ENCODE assay signal across 8 mouse cellular contexts in genomic region chr11:120630881-120631725, GRCm38 (mm10). TPM values are rescaled to one million over a fixed set of nuclear protein-coding genes. Genes with fewer than 3 reads are reported as not detected.
DNase-seq lines count a peak whose midpoint lies in the region; ATAC-seq lines count a peak whose summit lies in the region.

No protein-coding gene starts in this region.

- DNase-seq in heart, postnatal 4 days = no peak
- DNase-seq in adipocyte (ENCODE audit: low spot score) = peak; percentile 27
- peak; percentile 77 for DNase-seq in yolk sac, embryonic 10.5 days (ENCODE audit: low spot score)
- no peak for DNase-seq in cerebellum, adult 8-10 months

- H3K9ac ChIP-seq in heart, embryonic 12.5 days = peak overlapping the region; percentile 85
- H3K9ac ChIP-seq in hindbrain, embryonic 16.5 days (ENCODE audit: low read depth, low read length) = no peak overlapping the region
- H3K9ac ChIP-seq in liver, embryonic 12.5 days = peak overlapping the region; percentile 99

- WGBS in heart, embryonic 12.5 days = 27% methylated on average over 7 of the region's 7 CpGs
- WGBS in hindbrain, embryonic 16.5 days = 36% methylated on average over 7 of the region's 7 CpGs
- WGBS in liver, embryonic 12.5 days (ENCODE audit: insufficient replicate concordance) = 9% methylated on average over 7 of the region's 7 CpGs

- no peaks in the 10 kb centered on the region for H3K27me3 ChIP-seq in heart, embryonic 12.5 days (replicated peaks)
- no peaks in the 10 kb centered on the region for H3K27me3 ChIP-seq in hindbrain, embryonic 16.5 days (replicated peaks; ENCODE audit: control insufficient read depth, insufficient read depth, low read length)
- no peaks in the 10 kb centered on the region for H3K27me3 ChIP-seq in liver, embryonic 12.5 days (replicated peaks)

- peak overlapping the region; percentile 91 for H3K27ac ChIP-seq in heart, embryonic 12.5 days (ENCODE audit: poor library complexity, severe bottlenecking)
- peak overlapping the region; percentile 41; the same call in 1 of the 2 replicates for H3K27ac ChIP-seq in hindbrain, embryonic 16.5 days (ENCODE audit: low read depth, low read length)
- peak overlapping the region; percentile 94 for H3K27ac ChIP-seq in liver, embryonic 12.5 days

- peaks cover 48% of the 10 kb centered on the region for H3K4me1 ChIP-seq in heart, embryonic 12.5 days (replicated peaks)
- H3K4me1 ChIP-seq in hindbrain, embryonic 16.5 days (ENCODE audit: control insufficient read depth, insufficient read depth, low read depth, low read length) = peaks cover 31% of the 10 kb centered on the region
- peaks cover 79% of the 10 kb centered on the region for H3K4me1 ChIP-seq in liver, embryonic 12.5 days

- H3K4me3 ChIP-seq in heart, embryonic 12.5 days = peak overlapping the region; percentile 86
- H3K4me3 ChIP-seq in hindbrain, embryonic 16.5 days (ENCODE audit: low read length) = no peak overlapping the region
- H3K4me3 ChIP-seq in liver, embryonic 12.5 days = peak overlapping the region; percentile 91

- H3K4me2 ChIP-seq in heart, embryonic 12.5 days = peak overlapping the region; percentile 86
- H3K4me2 ChIP-seq in hindbrain, embryonic 16.5 days (ENCODE audit: low read length) = peak overlapping the region; percentile 96; the same call in 1 of the 2 replicates
- peak overlapping the region; percentile 76 for H3K4me2 ChIP-seq in liver, embryonic 12.5 days

- H3K36me3 ChIP-seq in heart, embryonic 12.5 days = peaks cover 24% of the 10 kb centered on the region
- H3K36me3 ChIP-seq in hindbrain, embryonic 16.5 days (ENCODE audit: control insufficient read depth, insufficient read depth, low read length) = peaks cover 12% of the 10 kb centered on the region
- H3K36me3 ChIP-seq in liver, embryonic 12.5 days = peaks cover 31% of the 10 kb centered on the region

- no peak for ATAC-seq in heart, embryonic 12.5 days (ENCODE audit: insufficient number of reproducible peaks, low FRiP score)
- no peak for ATAC-seq in hindbrain, embryonic 16.5 days
- ATAC-seq in liver, embryonic 12.5 days = no peak
- no peak for ATAC-seq in monocyte, adult 5-6 weeks (replicated peaks; ENCODE audit: insufficient number of reproducible peaks, low FRiP score, low TSS enrichment, poor library complexity, severe bottlenecking)

- H3K9me3 ChIP-seq in heart, embryonic 12.5 days (replicated peaks) = no peaks in the 10 kb centered on the region
- H3K9me3 ChIP-seq in hindbrain, embryonic 16.5 days (ENCODE audit: control insufficient read depth, low read length) = no peaks in the 10 kb centered on the region
- no peaks in the 10 kb centered on the region for H3K9me3 ChIP-seq in liver, embryonic 12.5 days (replicated peaks)

RNA-seq across cellular contexts. Expression of gene Mafg, which starts 2.3 kb away (rescaled TPM):
- polyA plus RNA-seq in heart, embryonic 12.5 days (2016; fragmentation: Nextera tagmentation; extraction: Ambion mirVana) = 27.9 and 31.5 TPM in 2 replicates
- 10 to 100 TPM; 23.4 to 25.8 TPM for total RNA-seq in heart, postnatal 4 days (2021)
- polyA plus RNA-seq in hindbrain, embryonic 16.5 days (2015; fragmentation: Nextera tagmentation; extraction: Ambion mirVana) = 25.4 and 34.6 TPM in 2 replicates
- 53.4 and 58.3 TPM in 2 replicates for polyA plus RNA-seq in liver, embryonic 12.5 days (2016; fragmentation: Nextera tagmentation; extraction: Ambion mirVana)
- 28.8 to 34.0 TPM (median 33.8 TPM) in 3 replicates for total RNA-seq in monocyte, adult 5-6 weeks (2017)

RNA-seq across cellular contexts. Expression of gene Sirt7, which starts 6.1 kb away (rescaled TPM):
- polyA plus RNA-seq in heart, embryonic 12.5 days (2016; fragmentation: Nextera tagmentation; extraction: Ambion mirVana) = 20.1 and 20.4 TPM in 2 replicates
- total RNA-seq in heart, postnatal 4 days (2021) = 10 to 100 TPM; 10.2 to 11.7 TPM
- polyA plus RNA-seq in hindbrain, embryonic 16.5 days (2015; fragmentation: Nextera tagmentation; extraction: Ambion mirVana) = 39.4 and 41.3 TPM in 2 replicates
- 43.1 and 45.3 TPM in 2 replicates for polyA plus RNA-seq in liver, embryonic 12.5 days (2016; fragmentation: Nextera tagmentation; extraction: Ambion mirVana)
- total RNA-seq in monocyte, adult 5-6 weeks (2017) = 131 to 192 TPM (median 132 TPM) in 3 replicates

RNA-seq across cellular contexts. Expression of gene Pycr1, which starts 12.5 kb away (rescaled TPM):
- polyA plus RNA-seq in heart, embryonic 12.5 days (2016; fragmentation: Nextera tagmentation; extraction: Ambion mirVana) = 23.1 and 23.9 TPM in 2 replicates
- total RNA-seq in heart, postnatal 4 days (2021) = 1 to 10 TPM; 7.9 to 8.0 TPM
- polyA plus RNA-seq in hindbrain, embryonic 16.5 days (2015; fragmentation: Nextera tagmentation; extraction: Ambion mirVana) = 18.0 and 20.0 TPM in 2 replicates
- polyA plus RNA-seq in liver, embryonic 12.5 days (2016; fragmentation: Nextera tagmentation; extraction: Ambion mirVana) = 11.0 and 11.3 TPM in 2 replicates
- total RNA-seq in monocyte, adult 5-6 weeks (2017) = 0.57 to 0.58 TPM in 2 of 3 replicates, not detected in the other

RNA-seq across cellular contexts. Expression of gene Pcyt2, which starts 13.4 kb away (rescaled TPM):
- polyA plus RNA-seq in heart, embryonic 12.5 days (2016; fragmentation: Nextera tagmentation; extraction: Ambion mirVana) = 82.1 and 82.9 TPM in 2 replicates
- total RNA-seq in heart, postnatal 4 days (2021) = 10 to 100 TPM; 56.8 to 58.1 TPM
- 236 and 242 TPM in 2 replicates for polyA plus RNA-seq in hindbrain, embryonic 16.5 days (2015; fragmentation: Nextera tagmentation; extraction: Ambion mirVana)
- 135 and 142 TPM in 2 replicates for polyA plus RNA-seq in liver, embryonic 12.5 days (2016; fragmentation: Nextera tagmentation; extraction: Ambion mirVana)
- 26.9 to 43.7 TPM (median 32.9 TPM) in 3 replicates for total RNA-seq in monocyte, adult 5-6 weeks (2017)

RNA-seq across cellular contexts. Expression of gene Myadml2, which starts 16.9 kb away (rescaled TPM):
- 9.8 and 10.9 TPM in 2 replicates for polyA plus RNA-seq in heart, embryonic 12.5 days (2016; fragmentation: Nextera tagmentation; extraction: Ambion mirVana)
- 10 to 100 TPM; 26.3 to 28.1 TPM for total RNA-seq in heart, postnatal 4 days (2021)
- 1.1 and 2.4 TPM in 2 replicates for polyA plus RNA-seq in hindbrain, embryonic 16.5 days (2015; fragmentation: Nextera tagmentation; extraction: Ambion mirVana)
- 0.23 and 0.47 TPM in 2 replicates for polyA plus RNA-seq in liver, embryonic 12.5 days (2016; fragmentation: Nextera tagmentation; extraction: Ambion mirVana)
- not detected in 3 replicates for total RNA-seq in monocyte, adult 5-6 weeks (2017)

Comparison
In these comparisons a context has a peak if more than half of its experiments do, and no peak if none do; other contexts are left out.
1. H3K27ac ChIP-seq: peak in every context shown above with its lines; median percentile 94 in liver, embryonic 12.5 days; 91 in heart, embryonic 12.5 days; 41 in hindbrain, embryonic 16.5 days.
2. DNase-seq: peak in adipocyte (single experiment) and yolk sac, embryonic 10.5 days (single experiment); none in heart, postnatal 4 days (single experiment) and cerebellum, adult 8-10 months (single experiment).
3. Peak in every context shown above with its lines, with median percentiles within 50 percentile points of each other: H3K4me2 ChIP-seq.